Mouse (Mus musculus) ES-E14 (cell line): ENCODE data around the gene Olfml3.

ENCODE experiments used
- CHD2 ChIP-seq: IDR thresholded peaks from 2 replicates; pipeline ENCODE4 v1.6.1; 2014; ENCODE audit warnings: mild to moderate bottlenecking, low read depth, low read length, inconsistent platforms
- HCFC1 ChIP-seq: IDR thresholded peaks from 2 replicates; pipeline ENCODE4 v1.6.1; 2012; ENCODE audit warnings: low read length, inconsistent platforms, borderline replicate concordance; ENCODE audit not compliant: insufficient read depth
- ZC3H11A ChIP-seq: IDR thresholded peaks from 2 replicates; pipeline ENCODE4 v1.6.1; 2012; ENCODE audit warnings: low read depth, mild to moderate bottlenecking, inconsistent platforms, low read length, borderline replicate concordance
- ZNF384 ChIP-seq: IDR thresholded peaks from 2 replicates; pipeline ENCODE4 v1.6.1; 2012; ENCODE audit warnings: low read depth, low read length, inconsistent platforms

GRCm38 (mm10) chr3:103678811-103679210 is 59.0 kb downstream of the Olfml3 start:
- no peak for TF ChIP-seq ZC3H11A
- no peak for TF ChIP-seq ZNF384
- TF ChIP-seq HCFC1: no peak
- TF ChIP-seq CHD2: no peak
